Mouse (Mus musculus): Measurements from ENCODE around the gene Myom1. TPM values are rescaled to one million over a fixed set of nuclear protein-coding genes. Genes with fewer than 3 reads are reported as not detected.

Gene Myom1
- polyA plus RNA-seq, 1 experiment from 2014 or later: 5.5 TPM

- Histone ChIP-seq H3K27me3 (no peaks in the 10 kb centered on the region), H3K4me3 (no peak overlapping the region), H3K36me3 (no peaks in the 10 kb centered on the region), H3K4me2 (no peak overlapping the region), H3K9me3 (no peaks in the 10 kb centered on the region), H3K4me1 (no peaks in the 10 kb centered on the region), H3K27ac (no peak overlapping the region), H3K9ac (no peak overlapping the region)
- ATAC-seq (ENCODE audit: insufficient number of reproducible peaks, insufficient read depth, low FRiP score, low TSS enrichment, low read depth): no peak
- 64% methylated on average over 7 of the region's 7 CpGs for WGBS
These were observed 62.1 kb downstream of the Myom1 start for GRCm38 (mm10) chr17:71064463-71065014.

GRCm38 (mm10) chr17:71065127-71065526, 62.7 kb downstream of the Myom1 start:
- Histone ChIP-seq H3K4me2 (no peak overlapping the region), H3K9ac (no peak overlapping the region), H3K4me1 (no peaks in the 10 kb centered on the region), H3K9me3 (no peaks in the 10 kb centered on the region), H3K27me3 (no peaks in the 10 kb centered on the region), H3K4me3 (no peak overlapping the region), H3K36me3 (no peaks in the 10 kb centered on the region), H3K27ac (no peak overlapping the region)
- WGBS: 75% methylated on average over 6 of the region's 6 CpGs
- ATAC-seq (ENCODE audit: insufficient number of reproducible peaks, insufficient read depth, low FRiP score, low TSS enrichment, low read depth): no peak

- H3K27me3 ChIP-seq: no peaks in the 10 kb centered on the region
- H3K9me3 ChIP-seq: no peaks in the 10 kb centered on the region
- H3K27ac ChIP-seq: no peak overlapping the region
- no peaks in the 10 kb centered on the region for H3K4me1 ChIP-seq
- ATAC-seq (ENCODE audit: insufficient number of reproducible peaks, insufficient read depth, low FRiP score, low TSS enrichment, low read depth): no peak
- no peak overlapping the region for H3K9ac ChIP-seq
- H3K4me3 ChIP-seq: no peak overlapping the region
- no peaks in the 10 kb centered on the region for H3K36me3 ChIP-seq
- no peak overlapping the region for H3K4me2 ChIP-seq
- WGBS: 81% methylated on average over 9 of the region's 9 CpGs
These were observed 66.7 kb downstream of the Myom1 start for GRCm38 (mm10) chr17:71069176-71069575.

- Histone ChIP-seq H3K27me3 (no peaks in the 10 kb centered on the region), H3K9ac (no peak overlapping the region), H3K4me3 (no peak overlapping the region), H3K36me3 (no peaks in the 10 kb centered on the region), H3K4me1 (no peaks in the 10 kb centered on the region), H3K27ac (no peak overlapping the region), H3K9me3 (no peaks in the 10 kb centered on the region), H3K4me2 (no peak overlapping the region)
- no peak for ATAC-seq (ENCODE audit: insufficient number of reproducible peaks, insufficient read depth, low FRiP score, low TSS enrichment, low read depth)
- 91% methylated on average over 10 of the region's 10 CpGs for WGBS
These were observed 69.5 kb downstream of the Myom1 start for GRCm38 (mm10) chr17:71071958-71072357.

- no peaks in the 10 kb centered on the region for H3K9me3 ChIP-seq
- H3K27ac ChIP-seq: no peak overlapping the region
- H3K36me3 ChIP-seq: no peaks in the 10 kb centered on the region
- 51% methylated on average over 4 of the region's 4 CpGs for WGBS
- H3K27me3 ChIP-seq: no peaks in the 10 kb centered on the region
- no peak overlapping the region for H3K4me3 ChIP-seq
- H3K4me1 ChIP-seq: no peaks in the 10 kb centered on the region
- ATAC-seq (ENCODE audit: insufficient number of reproducible peaks, insufficient read depth, low FRiP score, low TSS enrichment, low read depth): no peak
- no peak overlapping the region for H3K9ac ChIP-seq
- H3K4me2 ChIP-seq: no peak overlapping the region
These were observed 72.0 kb downstream of the Myom1 start for GRCm38 (mm10) chr17:71074386-71074785.

- Histone ChIP-seq H3K9ac (no peak overlapping the region), H3K27ac (no peak overlapping the region), H3K4me1 (no peaks in the 10 kb centered on the region), H3K4me2 (no peak overlapping the region), H3K4me3 (no peak overlapping the region), H3K36me3 (no peaks in the 10 kb centered on the region), H3K27me3 (no peaks in the 10 kb centered on the region), H3K9me3 (no peaks in the 10 kb centered on the region)
- ATAC-seq (ENCODE audit: insufficient number of reproducible peaks, insufficient read depth, low FRiP score, low TSS enrichment, low read depth): no peak
- 55% methylated on average over 7 of the region's 7 CpGs for WGBS
These were observed 79.6 kb downstream of the Myom1 start for GRCm38 (mm10) chr17:71081986-71082385.

GRCm38 (mm10) chr17:71086969-71087368, 84.5 kb downstream of the Myom1 start:
- ATAC-seq (ENCODE audit: insufficient number of reproducible peaks, insufficient read depth, low FRiP score, low TSS enrichment, low read depth): no peak
- no peaks in the 10 kb centered on the region; the same call in 1 of the 2 replicates for H3K4me1 ChIP-seq
- no peaks in the 10 kb centered on the region for H3K36me3 ChIP-seq
- no peak overlapping the region for H3K27ac ChIP-seq
- H3K9me3 ChIP-seq: no peaks in the 10 kb centered on the region
- 90% methylated on average over 4 of the region's 4 CpGs for WGBS
- no peaks in the 10 kb centered on the region for H3K27me3 ChIP-seq
- H3K9ac ChIP-seq: no peak overlapping the region
- no peak overlapping the region for H3K4me3 ChIP-seq
- no peak overlapping the region for H3K4me2 ChIP-seq

GRCm38 (mm10) chr17:71087396-71088153, 85.1 kb downstream of the Myom1 start:
- no peak overlapping the region for H3K9ac ChIP-seq
- H3K4me2 ChIP-seq: no peak overlapping the region
- no peak overlapping the region for H3K4me3 ChIP-seq
- no peaks in the 10 kb centered on the region for H3K27me3 ChIP-seq
- H3K36me3 ChIP-seq: no peaks in the 10 kb centered on the region
- H3K27ac ChIP-seq: no peak overlapping the region
- H3K9me3 ChIP-seq: no peaks in the 10 kb centered on the region
- H3K4me1 ChIP-seq: no peaks in the 10 kb centered on the region; the same call in 1 of the 2 replicates
- ATAC-seq (ENCODE audit: insufficient number of reproducible peaks, insufficient read depth, low FRiP score, low TSS enrichment, low read depth): no peak
- WGBS: 82% methylated on average over 8 of the region's 8 CpGs

- Histone ChIP-seq H3K27ac (no peak overlapping the region), H3K4me2 (no peak overlapping the region), H3K9ac (no peak overlapping the region), H3K4me1 (no peaks in the 10 kb centered on the region; the same call in 1 of the 2 replicates), H3K9me3 (no peaks in the 10 kb centered on the region), H3K27me3 (no peaks in the 10 kb centered on the region), H3K4me3 (no peak overlapping the region), H3K36me3 (no peaks in the 10 kb centered on the region)
- WGBS: 87% methylated on average over 3 of the region's 3 CpGs
- no peak for ATAC-seq (ENCODE audit: insufficient number of reproducible peaks, insufficient read depth, low FRiP score, low TSS enrichment, low read depth)
These were observed 85.7 kb downstream of the Myom1 start for GRCm38 (mm10) chr17:71088154-71088521.

GRCm38 (mm10) chr17:71088991-71089434, 86.6 kb downstream of the Myom1 start:
- 79% methylated on average over 9 of the region's 9 CpGs for WGBS
- peaks cover 6% of the 10 kb centered on the region; the same call in 1 of the 2 replicates for H3K4me1 ChIP-seq
- H3K4me2 ChIP-seq: no peak overlapping the region
- H3K9me3 ChIP-seq: no peaks in the 10 kb centered on the region
- no peaks in the 10 kb centered on the region for H3K27me3 ChIP-seq
- no peak overlapping the region for H3K4me3 ChIP-seq
- H3K36me3 ChIP-seq: no peaks in the 10 kb centered on the region
- no peak for ATAC-seq (ENCODE audit: insufficient number of reproducible peaks, insufficient read depth, low FRiP score, low TSS enrichment, low read depth)
- H3K9ac ChIP-seq: no peak overlapping the region
- no peak overlapping the region for H3K27ac ChIP-seq

- H3K4me3 ChIP-seq: no peak overlapping the region
- no peaks in the 10 kb centered on the region for H3K36me3 ChIP-seq
- H3K4me1 ChIP-seq: peaks cover 6% of the 10 kb centered on the region; the same call in 1 of the 2 replicates
- H3K9me3 ChIP-seq: no peaks in the 10 kb centered on the region
- WGBS: 72% methylated on average over 11 of the region's 11 CpGs
- H3K4me2 ChIP-seq: no peak overlapping the region
- H3K27ac ChIP-seq: no peak overlapping the region
- ATAC-seq (ENCODE audit: insufficient number of reproducible peaks, insufficient read depth, low FRiP score, low TSS enrichment, low read depth): no peak
- H3K27me3 ChIP-seq: no peaks in the 10 kb centered on the region
- no peak overlapping the region for H3K9ac ChIP-seq
These were observed 87.5 kb downstream of the Myom1 start for GRCm38 (mm10) chr17:71089781-71090480.

- H3K27ac ChIP-seq: no peak overlapping the region
- H3K4me3 ChIP-seq: no peak overlapping the region
- H3K4me2 ChIP-seq: no peak overlapping the region
- no peaks in the 10 kb centered on the region for H3K9me3 ChIP-seq
- no peaks in the 10 kb centered on the region for H3K36me3 ChIP-seq
- peaks cover 6% of the 10 kb centered on the region; the same call in 1 of the 2 replicates for H3K4me1 ChIP-seq
- 65% methylated on average over 4 of the region's 4 CpGs for WGBS
- ATAC-seq (ENCODE audit: insufficient number of reproducible peaks, insufficient read depth, low FRiP score, low TSS enrichment, low read depth): no peak
- H3K27me3 ChIP-seq: no peaks in the 10 kb centered on the region
- H3K9ac ChIP-seq: no peak overlapping the region
These were observed 88.6 kb downstream of the Myom1 start for GRCm38 (mm10) chr17:71091024-71091423.
